Mouse (Mus musculus) urinary bladder, postnatal 4 days (tissue): Measurements from ENCODE around the gene Plcl2.

Source experiments
- DNase-seq, 2 experiments: peaks; one replicate each; pipeline ENCODE4 v3.0.0; 2021 to 2022; ENCODE audit warnings: low spot score in 2 of 2

The Plcl2 gene

GRCm38 (mm10) chr17:50499091-50499790 lies 10.0 kb upstream of the Plcl2 start:
- DNase-seq, result no peak

- DNase-seq, result no peak
Measured at GRCm38 (mm10) chr17:50500806-50501205, 8.4 kb upstream of the Plcl2 start.

- no peak for DNase-seq
Measured at GRCm38 (mm10) chr17:50503075-50503474, 6.1 kb upstream of the Plcl2 start.

- DNase-seq, result no peak
Measured at GRCm38 (mm10) chr17:50504070-50504846, 4.9 kb upstream of the Plcl2 start.

- DNase-seq, result no peak
Measured at GRCm38 (mm10) chr17:50505910-50506634, 3.1 kb upstream of the Plcl2 start.

- DNase-seq, result no peak
Measured at GRCm38 (mm10) chr17:50506861-50507321, 2.3 kb upstream of the Plcl2 start.

- no peak for DNase-seq
Measured at GRCm38 (mm10) chr17:50508055-50508774, 988 bp upstream of the Plcl2 start.

- peak; percentile 69 to 76 for DNase-seq
Measured at GRCm38 (mm10) chr17:50508775-50509250, 390 bp upstream of the Plcl2 start.

GRCm38 (mm10) chr17:50510279-50510678 lies 1.1 kb downstream of the Plcl2 start:
- DNase-seq, result no peak

- DNase-seq, result no peak
Measured at GRCm38 (mm10) chr17:50510741-50511140, 1.5 kb downstream of the Plcl2 start.

GRCm38 (mm10) chr17:50512222-50512621 lies 3.0 kb downstream of the Plcl2 start:
- DNase-seq, result no peak

- no peak for DNase-seq
Measured at GRCm38 (mm10) chr17:50512841-50513240, 3.6 kb downstream of the Plcl2 start.

GRCm38 (mm10) chr17:50513376-50513775 lies 4.2 kb downstream of the Plcl2 start:
- no peak for DNase-seq

GRCm38 (mm10) chr17:50514012-50514411 lies 4.8 kb downstream of the Plcl2 start:
- no peak for DNase-seq

GRCm38 (mm10) chr17:50515926-50516325 lies 6.7 kb downstream of the Plcl2 start:
- no peak for DNase-seq

GRCm38 (mm10) chr17:50517781-50518415 lies 8.7 kb downstream of the Plcl2 start:
- DNase-seq, result no peak

GRCm38 (mm10) chr17:50519588-50519987 lies 10.4 kb downstream of the Plcl2 start:
- DNase-seq, result no peak

- DNase-seq, result no peak
Measured at GRCm38 (mm10) chr17:50522473-50523083, 13.4 kb downstream of the Plcl2 start.

GRCm38 (mm10) chr17:50524970-50525369 lies 15.8 kb downstream of the Plcl2 start:
- no peak for DNase-seq

- DNase-seq, result no peak
Measured at GRCm38 (mm10) chr17:50525821-50526220, 16.6 kb downstream of the Plcl2 start.

GRCm38 (mm10) chr17:50530089-50530488 lies 20.9 kb downstream of the Plcl2 start:
- DNase-seq, result no peak
